Mouse (Mus musculus) limb, embryonic 10.5 days (tissue): ENCODE measurements at regions not wholly inside any gene's neighbourhood (a gene's known extent, or its start where the extent isn't known, plus 50 kb on each side); places are given as distances from the start of the nearest gene placed in this dataset.

ENCODE experiments used
- DNase-seq: peaks from one replicate; pipeline ENCODE4 v3.0.0-alpha.2; 2017; ENCODE audit warnings: low spot score
- H3K27ac ChIP-seq: fragments of 300-500 bp; sonication (generic); 2 replicates; pipeline ENCODE4 v1.5.1; 2016; ENCODE audit warnings: mild to moderate bottlenecking
- H3K27me3 ChIP-seq: fragments of 300-500 bp; sonication (generic); 2 replicates; pipeline ENCODE4 v1.6.1; 2016; ENCODE audit warnings: low read depth, mild to moderate bottlenecking; ENCODE audit not compliant: poor library complexity, severe bottlenecking
- H3K36me3 ChIP-seq: fragments of 300-500 bp; sonication (generic); 2 replicates; pipeline ENCODE4 v1.6.1; 2016; ENCODE audit warnings: mild to moderate bottlenecking, moderate library complexity
- H3K4me1 ChIP-seq: fragments of 300-500 bp; sonication (generic); 2 replicates; pipeline ENCODE4 v1.6.1; 2016
- H3K4me3 ChIP-seq: fragments of 300-500 bp; sonication (generic); 2 replicates; pipeline ENCODE4 v1.5.1; 2016; ENCODE audit warnings: mild to moderate bottlenecking, moderate library complexity
- H3K9me3 ChIP-seq: fragments of 300-500 bp; sonication (generic); replicated peaks from 2 replicates; pipeline ENCODE4 v1.6.1; 2016; ENCODE audit warnings: mild to moderate bottlenecking
- WGBS: fragments of 180-500 bp; shearing (Covaris S2); methylation state at CpG from one replicate; pipeline ENCODE4 v1.1.7; 2016; 5-methylcytosine and 5-hydroxymethylcytosine counted together

DNA sequence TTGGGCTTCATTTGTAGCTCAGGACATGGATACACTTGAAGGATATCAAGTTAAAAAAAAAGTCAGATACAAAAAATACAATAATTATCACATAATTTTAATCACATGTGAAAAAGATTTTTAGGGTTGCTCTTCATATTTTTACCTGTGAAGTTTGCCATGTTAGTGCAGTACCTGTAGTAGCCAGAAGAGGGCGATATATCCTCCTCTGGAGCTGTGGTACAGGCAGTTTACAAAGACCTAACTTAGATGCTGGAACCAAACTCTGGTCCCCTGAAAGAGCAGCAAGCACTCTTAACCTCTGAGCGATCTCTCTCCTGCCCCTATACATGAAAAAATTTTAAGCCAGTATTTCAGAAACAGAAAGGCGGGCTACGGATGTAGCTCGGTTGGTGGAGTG, 153.0 kb upstream of the Cdh5 start:
- no peak overlapping the region for H3K27ac ChIP-seq
- H3K9me3 ChIP-seq = no peaks in the 10 kb centered on the region
- WGBS = 76% methylated on average over 5 of the region's 5 CpGs
- no peak overlapping the region for H3K4me3 ChIP-seq
- no peak for DNase-seq
- peaks cover 4% of the 10 kb centered on the region; the same call in 1 of the 2 replicates for H3K4me1 ChIP-seq
- no peaks in the 10 kb centered on the region for H3K36me3 ChIP-seq
- H3K27me3 ChIP-seq = no peaks in the 10 kb centered on the region

- no peaks in the 10 kb centered on the region for H3K36me3 ChIP-seq
- H3K4me1 ChIP-seq = peaks cover 4% of the 10 kb centered on the region; the same call in 1 of the 2 replicates
- no peaks in the 10 kb centered on the region for H3K27me3 ChIP-seq
- H3K9me3 ChIP-seq = no peaks in the 10 kb centered on the region
- WGBS = 68% methylated on average over 4 of the region's 4 CpGs
- H3K4me3 ChIP-seq = no peak overlapping the region
- H3K27ac ChIP-seq = no peak overlapping the region
- DNase-seq = no peak
Measured at GRCm38 (mm10) chr8:103950460-103950859, 151.0 kb upstream of the Cdh5 start.

DNA sequence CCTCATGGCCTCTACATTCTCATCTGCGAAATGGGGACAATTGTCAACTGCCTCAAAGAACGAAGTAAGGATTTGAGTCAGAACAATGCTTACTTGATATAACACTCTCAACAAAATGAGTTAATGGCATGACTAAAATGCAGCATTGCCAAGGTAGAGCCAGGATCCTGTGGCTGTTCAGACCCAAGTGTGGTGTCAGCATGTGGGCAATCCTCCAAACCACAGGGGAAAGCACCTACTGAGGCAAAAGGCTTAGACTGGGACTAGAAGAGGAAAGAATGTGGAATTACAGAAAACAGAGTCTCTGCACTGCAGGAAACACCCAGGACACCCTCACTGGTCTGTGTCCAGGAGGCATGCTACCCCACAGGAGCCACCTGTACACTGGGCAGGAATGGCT, 147.8 kb upstream of the Cdh5 start:
- H3K27ac ChIP-seq = no peak overlapping the region
- no peak for DNase-seq
- 89% methylated on average over 2 of the region's 2 CpGs for WGBS

GRCm38 (mm10) chr8:103955568-103956260, 145.7 kb upstream of the Cdh5 start:
- no peaks in the 10 kb centered on the region for H3K36me3 ChIP-seq
- H3K27me3 ChIP-seq = no peaks in the 10 kb centered on the region
- 89% methylated on average over 4 of the region's 4 CpGs for WGBS
- no peak overlapping the region for H3K4me3 ChIP-seq
- DNase-seq = no peak
- no peak overlapping the region for H3K27ac ChIP-seq
- no peaks in the 10 kb centered on the region for H3K9me3 ChIP-seq
- H3K4me1 ChIP-seq = no peaks in the 10 kb centered on the region

More for the DNA sequence above, 147.8 kb upstream of the Cdh5 start:
- Histone ChIP-seq H3K4me3 (no peak overlapping the region), H3K4me1 (peaks cover 4% of the 10 kb centered on the region; the same call in 1 of the 2 replicates), H3K9me3 (no peaks in the 10 kb centered on the region), H3K36me3 (no peaks in the 10 kb centered on the region), H3K27me3 (no peaks in the 10 kb centered on the region)

DNA sequence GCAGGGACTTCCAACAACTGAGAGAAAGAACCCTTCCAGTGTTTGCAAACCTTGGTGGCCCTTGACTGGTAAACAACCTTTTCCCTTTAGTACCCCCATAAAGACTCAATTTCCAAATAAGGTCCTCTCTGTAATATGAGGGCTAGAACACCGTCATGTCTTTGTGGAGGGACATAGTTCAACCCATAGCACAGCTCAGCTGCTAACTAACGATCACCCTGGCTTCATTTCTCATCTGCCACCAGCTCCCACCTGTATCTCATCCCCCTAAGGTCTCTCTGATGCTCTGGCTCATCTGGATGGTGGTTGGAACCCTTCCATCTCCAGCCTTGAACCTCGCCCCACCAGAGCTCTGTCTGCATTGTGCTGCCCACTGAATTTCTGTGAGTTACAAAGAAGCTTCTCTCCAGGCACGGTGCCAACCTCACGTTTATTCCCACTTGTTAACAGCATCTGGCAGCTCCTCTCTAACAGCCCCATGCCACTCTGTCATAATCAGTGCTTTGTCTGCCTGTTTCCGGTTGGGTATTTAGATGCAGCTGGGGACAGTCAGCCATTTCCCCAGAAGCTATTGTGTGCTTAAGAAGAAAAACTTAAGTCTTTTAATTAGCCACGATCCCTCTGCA, 137.0 kb upstream of the Cdh5 start:
- WGBS = 72% methylated on average over 7 of the region's 7 CpGs
- Histone ChIP-seq H3K4me1 (no peaks in the 10 kb centered on the region), H3K4me3 (no peak overlapping the region), H3K27me3 (no peaks in the 10 kb centered on the region), H3K36me3 (no peaks in the 10 kb centered on the region), H3K27ac (no peak overlapping the region), H3K9me3 (no peaks in the 10 kb centered on the region)
- DNase-seq = peak; percentile 21

DNA sequence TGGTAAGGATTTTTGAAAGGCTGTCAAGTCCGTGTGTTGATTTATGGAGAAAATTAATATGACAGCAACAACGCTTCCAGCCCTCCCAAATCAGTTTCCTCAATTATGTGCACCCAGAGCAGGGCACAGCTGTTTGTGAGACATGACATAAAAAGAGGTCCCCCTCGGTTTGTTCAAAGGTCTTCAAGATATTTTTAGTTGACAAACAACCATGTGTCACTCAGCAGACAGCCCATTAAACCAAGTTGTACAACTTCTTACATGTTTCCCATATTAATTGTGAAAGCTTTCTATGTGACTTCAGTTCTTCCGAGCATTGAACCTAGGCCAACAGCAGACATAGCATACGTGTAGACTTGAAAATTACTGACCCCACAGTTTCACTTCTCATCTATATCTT, 131.5 kb upstream of the Cdh5 start:
- Histone ChIP-seq H3K4me3 (no peak overlapping the region), H3K36me3 (no peaks in the 10 kb centered on the region), H3K4me1 (no peaks in the 10 kb centered on the region), H3K27ac (no peak overlapping the region), H3K9me3 (no peaks in the 10 kb centered on the region), H3K27me3 (no peaks in the 10 kb centered on the region)
- WGBS = 88% methylated on average over 5 of the region's 5 CpGs
- no peak for DNase-seq

DNA sequence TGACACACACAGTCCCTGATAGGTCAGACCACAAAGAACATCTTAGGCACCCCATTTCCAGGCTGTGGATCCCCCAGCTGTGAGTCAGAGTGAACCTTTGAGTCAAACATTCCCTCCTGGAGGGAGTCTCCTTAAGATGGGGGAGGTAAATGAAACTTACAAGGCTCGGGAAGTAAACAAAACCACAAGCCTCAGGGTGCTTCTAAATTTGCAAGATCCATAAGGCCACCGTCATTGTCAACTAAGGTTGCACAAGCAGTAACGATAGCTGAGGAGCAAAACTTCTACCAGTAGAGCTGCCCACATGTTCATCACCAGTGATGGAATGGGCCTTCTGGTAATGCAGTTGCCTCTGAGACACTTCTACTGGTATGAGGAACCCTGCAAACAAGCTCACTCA, 130.9 kb upstream of the Cdh5 start:
- H3K4me3 ChIP-seq = no peak overlapping the region
- H3K27ac ChIP-seq = no peak overlapping the region
- H3K9me3 ChIP-seq = no peaks in the 10 kb centered on the region
- 91% methylated on average over 3 of the region's 3 CpGs for WGBS
- H3K36me3 ChIP-seq = no peaks in the 10 kb centered on the region
- no peaks in the 10 kb centered on the region for H3K4me1 ChIP-seq
- H3K27me3 ChIP-seq = no peaks in the 10 kb centered on the region
- no peak for DNase-seq

- no peak for DNase-seq
- no peaks in the 10 kb centered on the region for H3K36me3 ChIP-seq
- H3K4me3 ChIP-seq = no peak overlapping the region
- H3K4me1 ChIP-seq = no peaks in the 10 kb centered on the region
- WGBS = 91% methylated on average over 4 of the region's 4 CpGs
- no peaks in the 10 kb centered on the region for H3K27me3 ChIP-seq
- H3K9me3 ChIP-seq = no peaks in the 10 kb centered on the region
- H3K27ac ChIP-seq = no peak overlapping the region
Measured at GRCm38 (mm10) chr8:103970966-103971365, 130.5 kb upstream of the Cdh5 start.

DNA sequence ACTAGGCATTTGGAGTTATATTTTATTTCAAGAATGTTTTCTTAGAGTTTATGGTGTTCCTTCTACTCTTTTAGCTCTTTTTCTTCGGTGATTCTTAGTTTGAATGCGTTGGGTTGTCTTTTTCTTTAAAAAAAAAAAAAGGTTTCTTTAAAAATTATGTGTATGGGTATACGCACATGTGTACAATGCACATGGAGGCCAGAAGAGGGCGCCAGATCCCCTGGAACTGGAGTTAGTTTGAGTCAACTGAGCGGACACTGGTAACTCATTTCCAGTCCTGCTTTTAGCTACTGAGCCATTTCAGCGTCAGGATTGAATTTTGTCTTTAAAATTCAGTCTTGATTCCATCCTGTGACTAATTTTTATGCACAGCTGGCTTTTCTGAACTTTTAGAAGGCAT, 124.9 kb upstream of the Cdh5 start:
- Histone ChIP-seq H3K27ac (no peak overlapping the region), H3K9me3 (no peaks in the 10 kb centered on the region), H3K4me1 (no peaks in the 10 kb centered on the region), H3K4me3 (no peak overlapping the region), H3K27me3 (no peaks in the 10 kb centered on the region), H3K36me3 (no peaks in the 10 kb centered on the region)
- WGBS = 74% methylated on average over 6 of the region's 6 CpGs
- peak; percentile 28 for DNase-seq

GRCm38 (mm10) chr8:103978948-103979347, 122.5 kb upstream of the Cdh5 start:
- Histone ChIP-seq H3K9me3 (no peaks in the 10 kb centered on the region), H3K4me1 (no peaks in the 10 kb centered on the region), H3K36me3 (no peaks in the 10 kb centered on the region), H3K27me3 (no peaks in the 10 kb centered on the region), H3K4me3 (no peak overlapping the region), H3K27ac (no peak overlapping the region)
- peak; percentile 3 for DNase-seq
- 88% methylated on average over 5 of the region's 5 CpGs for WGBS

GRCm38 (mm10) chr8:103983860-103984594, 117.4 kb upstream of the Cdh5 start:
- Histone ChIP-seq H3K27me3 (no peaks in the 10 kb centered on the region), H3K4me3 (no peak overlapping the region), H3K9me3 (no peaks in the 10 kb centered on the region), H3K27ac (no peak overlapping the region), H3K36me3 (no peaks in the 10 kb centered on the region), H3K4me1 (no peaks in the 10 kb centered on the region)
- no peak for DNase-seq
- 79% methylated on average over 11 of the region's 11 CpGs for WGBS

DNA sequence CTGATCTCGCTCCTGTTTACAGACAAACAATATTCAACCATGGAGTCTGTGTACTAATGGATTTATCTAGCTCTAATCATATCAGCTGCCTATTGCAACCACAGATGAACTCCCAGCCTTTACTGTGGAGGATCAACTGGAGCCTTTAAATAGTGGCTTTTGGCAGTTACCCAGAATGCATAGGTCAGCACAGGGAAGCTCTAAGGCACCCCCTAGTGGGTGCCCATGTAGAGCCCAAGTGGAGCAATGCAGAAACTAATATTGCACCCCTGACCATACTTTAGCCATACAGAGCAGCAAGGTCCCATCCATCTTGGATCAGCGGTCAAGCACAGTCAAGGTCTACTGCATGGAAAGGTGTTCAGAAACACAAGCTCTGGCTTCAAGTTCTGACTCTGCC, 115.8 kb upstream of the Cdh5 start:
- no peaks in the 10 kb centered on the region for H3K36me3 ChIP-seq
- no peaks in the 10 kb centered on the region for H3K9me3 ChIP-seq
- no peaks in the 10 kb centered on the region; the same call in 1 of the 2 replicates for H3K4me1 ChIP-seq
- no peak overlapping the region for H3K27ac ChIP-seq
- no peak overlapping the region for H3K4me3 ChIP-seq
- 94% methylated on average over 2 of the region's 2 CpGs for WGBS
- no peak for DNase-seq
- no peaks in the 10 kb centered on the region for H3K27me3 ChIP-seq

DNA sequence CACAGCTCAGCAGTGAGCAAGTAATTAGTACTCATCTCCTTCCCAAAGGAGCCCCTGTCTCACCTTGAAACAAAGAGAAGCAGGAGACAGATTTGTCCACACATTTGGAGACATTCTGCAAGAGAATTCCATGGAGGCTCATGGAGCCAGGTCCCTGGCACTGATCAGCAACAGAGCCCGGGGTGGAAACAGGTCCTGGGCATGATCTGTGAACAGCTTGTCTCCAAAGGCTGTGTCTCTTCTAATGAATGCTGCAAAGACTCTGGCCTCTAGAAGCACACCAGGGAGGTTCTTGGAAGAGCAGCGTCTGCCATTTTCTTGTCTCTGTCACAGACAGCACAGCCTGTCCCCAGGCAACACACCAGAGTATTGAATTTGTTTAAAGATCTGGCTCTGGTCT, 107.5 kb upstream of the Cdh5 start:
- Histone ChIP-seq H3K27me3 (no peaks in the 10 kb centered on the region), H3K36me3 (no peaks in the 10 kb centered on the region), H3K9me3 (no peaks in the 10 kb centered on the region), H3K27ac (no peak overlapping the region), H3K4me1 (no peaks in the 10 kb centered on the region; the same call in 1 of the 2 replicates), H3K4me3 (no peak overlapping the region)
- DNase-seq = no peak
- WGBS = 87% methylated on average over 2 of the region's 2 CpGs
